Mouse (Mus musculus): ENCODE measurements around the gene Fat3.

Gene Fat3

DNA sequence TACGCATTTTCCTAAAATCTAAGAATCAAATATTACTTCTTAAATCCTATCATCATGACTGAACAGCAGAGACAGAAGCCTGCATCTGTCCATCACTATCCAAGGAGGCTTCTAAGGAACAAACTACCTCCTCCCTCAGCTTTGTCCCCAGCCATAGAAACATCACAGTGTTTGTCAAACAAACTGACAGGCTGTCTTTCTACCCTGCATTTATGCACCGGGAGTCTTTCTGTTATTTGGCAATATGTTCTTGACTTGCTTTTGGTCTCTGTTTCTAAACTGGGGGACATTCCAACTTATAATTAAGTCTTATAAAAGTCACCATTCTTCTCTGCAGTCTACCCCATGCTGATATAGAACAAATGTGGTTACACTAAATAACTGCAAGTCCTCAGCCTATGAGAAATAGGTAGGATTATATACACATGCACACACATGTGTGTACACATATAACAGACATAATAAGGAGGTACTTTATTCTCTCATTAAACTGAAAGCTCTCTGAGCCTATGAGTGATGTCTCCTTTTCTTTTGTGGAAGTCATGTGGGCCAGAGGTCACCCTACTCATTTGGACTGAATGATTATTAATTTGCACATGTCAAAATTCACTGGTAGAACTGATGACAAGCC lies 244.4 kb downstream of the Fat3 start:
- no peak for DNase-seq (ENCODE audit: low spot score)

DNA sequence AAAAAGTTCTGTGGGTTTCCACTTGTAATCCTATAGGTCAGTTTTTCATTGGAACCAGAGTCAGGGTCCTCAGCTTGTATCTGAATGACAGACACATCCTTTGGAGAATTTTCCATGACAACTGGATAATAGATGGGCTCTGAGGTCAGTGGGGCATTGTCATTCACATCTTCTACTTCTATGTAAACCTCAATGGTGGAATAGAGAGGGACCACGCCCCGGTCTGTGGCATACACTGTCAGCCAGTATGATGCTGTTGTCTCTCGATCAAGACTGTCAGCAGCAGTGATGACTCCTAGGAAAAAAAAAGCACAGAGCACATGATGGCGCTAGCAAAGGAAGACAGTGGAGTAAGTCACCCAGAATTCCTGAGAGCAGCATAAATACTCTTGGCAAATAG lies 254.3 kb downstream of the Fat3 start:
- DNase-seq (ENCODE audit: low spot score), result no peak

DNA sequence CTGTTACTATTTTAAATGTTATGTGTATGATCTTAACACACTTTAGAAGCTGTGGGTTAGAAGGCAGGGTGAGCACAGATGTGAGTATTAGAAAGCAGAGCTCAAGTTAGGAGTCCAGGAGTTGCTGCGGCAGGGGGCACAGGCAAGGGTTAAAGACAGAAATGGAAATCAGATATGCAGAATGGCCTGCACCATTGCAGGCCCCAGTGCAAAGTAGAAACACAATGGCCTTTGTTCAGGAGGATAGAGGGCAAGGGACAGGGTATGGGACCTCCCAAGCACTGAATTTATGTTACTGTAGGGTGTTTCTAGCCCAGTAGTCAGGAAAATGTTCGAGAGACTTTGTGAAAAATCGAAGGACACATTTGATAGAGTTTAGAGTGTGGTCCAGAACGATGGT lies 269.5 kb downstream of the Fat3 start:
- DNase-seq (ENCODE audit: low spot score), result no peak

- no peak for DNase-seq (ENCODE audit: low spot score)
Measured at GRCm38 (mm10) chr9:16228919-16229318, 272.2 kb downstream of the Fat3 start.

GRCm38 (mm10) chr9:16227398-16227797 lies 273.7 kb downstream of the Fat3 start:
- DNase-seq (ENCODE audit: low spot score), result no peak

DNA sequence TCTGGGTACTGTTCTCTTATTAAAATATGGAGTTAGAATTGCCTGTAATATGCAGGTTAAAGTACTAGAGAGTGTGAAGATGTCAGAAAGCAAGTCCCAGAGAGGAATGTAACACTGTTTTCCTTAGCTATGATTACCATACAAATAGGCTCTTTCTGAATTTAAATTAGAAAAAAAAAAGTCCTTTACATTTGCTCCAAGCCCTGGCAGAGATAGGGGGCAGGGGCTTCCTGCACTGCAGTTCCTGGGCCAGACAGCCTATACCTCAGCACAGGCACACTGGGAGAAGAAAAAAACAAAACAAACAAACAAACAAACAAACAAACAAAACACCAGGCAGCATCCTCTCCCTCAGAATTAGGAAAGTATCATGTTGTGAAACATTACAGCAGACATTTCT lies 274.5 kb downstream of the Fat3 start:
- no peak for DNase-seq (ENCODE audit: low spot score)

GRCm38 (mm10) chr9:16221885-16222284 lies 279.2 kb downstream of the Fat3 start:
- peak; percentile 10 for DNase-seq (ENCODE audit: low spot score)

- DNase-seq (ENCODE audit: low spot score), result peak; percentile 33
Measured at GRCm38 (mm10) chr9:16216235-16216634, 284.9 kb downstream of the Fat3 start.

DNA sequence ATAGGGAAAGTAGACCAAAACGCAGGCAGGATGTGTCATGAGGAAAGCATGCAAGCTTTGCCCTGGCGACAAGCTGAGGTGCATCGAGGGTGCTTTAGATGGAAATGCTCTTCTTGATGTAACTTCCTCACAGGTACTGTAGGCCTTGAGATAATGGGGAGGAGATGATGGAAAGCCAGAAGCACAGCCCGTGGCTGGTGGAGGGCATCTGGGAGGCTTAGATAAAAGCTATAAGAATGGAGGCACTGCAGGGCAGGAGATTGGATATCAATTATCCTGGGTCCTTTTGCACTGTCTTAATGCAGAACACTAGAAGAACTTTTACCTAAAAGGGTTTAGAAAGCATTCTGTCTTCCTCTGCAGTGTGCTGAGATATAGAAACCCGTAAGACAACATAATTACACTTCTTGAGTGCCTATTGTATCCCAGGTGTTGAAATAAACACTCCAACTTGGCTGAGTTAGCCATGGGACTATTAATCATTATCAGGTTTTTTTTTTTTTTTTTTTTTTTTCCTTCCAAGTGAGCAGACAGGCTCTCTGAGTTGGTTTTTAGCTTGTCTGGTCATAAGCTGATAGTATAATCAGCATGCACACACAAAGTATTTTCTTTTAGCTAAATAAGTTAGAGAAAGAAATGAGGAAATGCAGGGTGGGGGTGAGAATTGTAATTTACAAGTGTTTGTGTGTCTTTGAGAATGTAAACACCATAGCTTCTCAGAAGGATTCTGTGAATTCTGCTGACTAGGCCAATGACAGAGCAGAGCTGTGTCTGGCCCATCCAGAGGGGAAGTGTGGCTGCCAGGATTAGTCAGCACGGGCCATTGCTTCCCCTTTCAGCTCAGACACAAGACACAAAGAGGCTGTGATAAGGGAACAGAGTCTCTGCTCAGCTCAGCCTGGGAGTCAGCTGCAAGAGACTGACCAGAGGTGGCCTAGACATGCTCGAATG lies 286.1 kb downstream of the Fat3 start:
- peak; percentile 57 for DNase-seq (ENCODE audit: low spot score)

GRCm38 (mm10) chr9:16213324-16213723 lies 287.8 kb downstream of the Fat3 start:
- DNase-seq (ENCODE audit: low spot score), result no peak

DNA sequence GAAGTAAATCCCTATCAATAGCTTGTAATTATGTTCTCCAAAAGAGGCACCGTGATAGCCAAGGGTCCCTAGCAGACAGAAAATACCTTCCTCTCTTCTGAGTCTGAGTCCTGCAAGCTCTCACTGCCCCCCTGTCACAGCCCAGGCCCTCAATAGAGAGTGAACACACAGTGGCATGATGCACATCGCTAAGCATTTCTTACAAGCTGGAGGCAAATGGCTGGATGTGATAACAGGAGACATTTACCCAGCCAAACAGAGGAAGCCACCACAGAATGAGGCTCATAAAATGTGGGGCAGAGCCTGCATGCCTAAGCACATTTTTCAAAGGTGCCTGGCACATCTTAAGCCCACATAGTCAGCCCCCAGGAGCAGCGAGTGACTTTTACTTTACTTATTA lies 288.5 kb downstream of the Fat3 start:
- no peak for DNase-seq (ENCODE audit: low spot score)

- DNase-seq (ENCODE audit: low spot score), result no peak
Measured at GRCm38 (mm10) chr9:16212163-16212562, 288.9 kb downstream of the Fat3 start.

- no peak for DNase-seq (ENCODE audit: low spot score)
Measured at GRCm38 (mm10) chr9:16211468-16211867, 289.6 kb downstream of the Fat3 start.

GRCm38 (mm10) chr9:16202296-16202695 lies 298.8 kb downstream of the Fat3 start:
- DNase-seq (ENCODE audit: low spot score), result no peak

DNA sequence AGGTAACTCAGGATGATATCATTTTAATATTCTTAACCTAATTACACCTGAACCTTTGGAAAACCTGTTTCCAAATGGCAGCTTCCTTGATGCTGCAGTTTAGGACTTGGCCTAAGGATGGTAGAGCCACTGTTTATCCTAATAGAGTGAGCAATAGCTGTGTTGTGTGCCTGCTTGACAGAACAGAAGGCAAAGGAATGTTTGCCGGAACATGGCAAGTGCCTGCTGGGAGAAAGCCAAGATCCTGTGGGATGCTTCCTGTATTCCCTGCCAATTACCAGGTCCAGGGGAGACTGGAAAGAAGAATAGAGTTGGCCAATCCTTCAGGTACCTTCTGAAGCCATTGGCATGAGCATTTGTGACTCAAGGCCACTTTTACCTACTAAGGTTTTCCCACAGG lies 300.1 kb downstream of the Fat3 start:
- DNase-seq (ENCODE audit: low spot score), result no peak

- DNase-seq (ENCODE audit: low spot score), result no peak
Measured at GRCm38 (mm10) chr9:16186461-16186860, 314.6 kb downstream of the Fat3 start.

- peak; percentile 55 for DNase-seq (ENCODE audit: low spot score)
Measured at GRCm38 (mm10) chr9:16169238-16169637, 331.8 kb downstream of the Fat3 start.

- peak; percentile 7 for DNase-seq (ENCODE audit: low spot score)
Measured at GRCm38 (mm10) chr9:16168051-16168450, 333.0 kb downstream of the Fat3 start.

- no peak for DNase-seq (ENCODE audit: low spot score)
Measured at GRCm38 (mm10) chr9:16159366-16159765, 341.7 kb downstream of the Fat3 start.

DNA sequence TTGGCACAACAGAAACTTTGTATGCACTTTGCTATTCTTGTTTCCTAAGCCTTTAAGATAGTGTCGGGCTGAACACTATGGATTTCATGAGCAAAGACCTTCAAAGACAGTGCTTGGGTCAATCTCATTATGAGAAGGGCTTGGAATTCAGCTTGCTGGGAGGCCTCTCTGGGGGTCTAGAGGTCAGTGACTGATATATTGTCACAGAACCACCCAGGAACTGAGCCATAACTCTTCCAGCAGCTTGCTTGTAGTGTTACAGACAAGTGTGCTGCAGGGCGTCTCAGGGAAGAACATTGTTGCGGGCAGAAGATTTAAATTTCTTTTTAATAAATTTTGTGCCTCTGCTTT lies 347.5 kb downstream of the Fat3 start:
- no peak for DNase-seq (ENCODE audit: low spot score)

- no peak for DNase-seq (ENCODE audit: low spot score)
Measured at GRCm38 (mm10) chr9:16152756-16153579, 348.1 kb downstream of the Fat3 start.

DNA sequence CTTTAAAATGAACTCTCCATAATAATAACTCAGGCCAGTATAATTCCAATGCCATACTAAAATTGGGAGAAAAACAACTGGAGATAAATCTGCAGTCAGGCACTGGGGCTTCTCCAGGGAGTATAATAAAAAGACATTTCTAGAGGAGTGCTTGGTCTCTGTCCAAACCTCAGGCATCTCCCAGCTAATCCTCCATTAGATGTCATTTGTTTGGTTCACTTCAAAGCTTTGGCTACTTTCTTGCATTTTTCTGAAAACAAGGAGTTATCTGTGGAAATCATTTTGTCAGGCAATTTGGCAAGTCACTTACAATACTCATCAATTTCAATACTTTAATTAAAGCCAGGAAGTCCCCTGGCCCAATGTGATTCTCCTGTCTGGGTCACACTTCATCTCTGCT lies 351.0 kb downstream of the Fat3 start:
- DNase-seq (ENCODE audit: low spot score), result no peak

- DNase-seq (ENCODE audit: low spot score), result no peak
Measured at GRCm38 (mm10) chr9:16147735-16148134, 353.4 kb downstream of the Fat3 start.
